Mouse (Mus musculus) layer of hippocampus, adult 18-20 months (tissue): Measurements from ENCODE around the gene Ldb1. TPM values are rescaled to one million over a fixed set of nuclear protein-coding genes. Genes with fewer than 3 reads are reported as not detected.
A peak's percentile ranks its signal among the peaks of the same experiment; 100 is the strongest.

ENCODE experiments used
- DNase-seq, 2 experiments: peaks; one replicate each; pipeline ENCODE4 v3.0.0; 2022; ENCODE audit warnings: low spot score in 2 of 2
- total RNA-seq, 2 experiments: library from RNA; stranded (reverse); gene quantifications; 2 replicates each; pipeline ENCODE4 v1.2.3; 2021

Gene Ldb1
- total RNA-seq, 2 experiments from 2014 or later = 122 to 123 TPM

GRCm38 (mm10) chr19:46045696-46046311, 790 bp upstream of the Ldb1 start:
- peak in 1 of 2 experiments; percentile 57 for DNase-seq

DNA sequence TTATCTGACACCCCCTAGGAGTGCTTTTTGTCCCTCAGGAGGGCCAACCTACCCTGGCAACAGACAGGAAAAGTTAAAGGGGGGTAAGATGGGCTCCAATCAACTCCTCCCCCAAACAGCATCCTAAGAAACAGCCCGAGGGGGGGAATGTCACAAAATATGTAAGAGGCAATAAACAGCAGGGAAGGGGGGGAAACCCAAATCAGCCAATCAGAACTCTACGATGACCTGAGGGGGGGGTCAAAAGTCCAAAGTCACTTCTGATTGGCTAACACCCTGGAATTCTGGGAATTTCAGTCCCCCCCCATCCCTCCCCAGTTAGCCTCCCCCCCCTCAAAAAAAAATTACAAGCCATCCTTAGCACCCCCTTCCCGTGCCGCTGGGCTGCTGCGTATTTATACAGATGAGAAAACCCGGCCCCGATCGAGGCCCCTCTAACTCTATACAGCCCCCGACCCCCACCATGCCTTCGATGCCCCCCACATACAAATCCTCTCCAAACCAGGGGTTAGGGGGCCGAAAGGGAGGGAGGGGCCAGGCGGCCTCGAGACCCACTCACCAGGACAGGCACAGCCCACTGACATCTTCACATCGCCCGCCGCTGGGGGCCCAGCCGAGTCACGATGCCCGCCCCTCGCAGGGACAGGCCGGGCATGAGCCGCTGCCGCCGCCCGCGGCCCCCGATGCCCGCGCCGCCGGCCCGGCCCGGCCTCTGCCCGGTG, 582 bp downstream of the Ldb1 start, which contains the start of gene Pprc1:
Gene Pprc1, plus strand, starts transcription at position 616 of the 722 bp plus-strand sequence.
- peak in 1 of 2 experiments; percentile 48 for DNase-seq

DNA sequence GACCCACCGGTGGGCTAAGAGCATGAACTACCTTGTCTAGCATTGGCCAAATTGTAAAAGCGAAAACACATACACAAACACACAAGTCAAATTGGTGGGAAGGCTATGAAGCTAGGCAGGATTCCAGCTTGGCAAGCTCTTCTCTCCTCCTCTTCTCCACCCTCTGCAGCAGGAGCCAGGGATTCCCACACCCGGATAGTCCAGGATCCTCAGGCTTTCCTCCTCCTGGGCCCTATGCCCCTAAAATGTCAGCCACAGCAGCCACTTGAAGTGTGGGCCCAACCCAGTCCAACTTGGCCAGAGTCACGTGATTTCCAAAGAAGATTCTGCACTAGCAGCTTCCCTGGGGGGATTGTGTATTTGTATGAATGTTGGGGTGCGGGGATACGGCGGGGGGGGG, 1.6 kb downstream of the Ldb1 start:
- DNase-seq = peak in 1 of 2 experiments; percentile 46

DNA sequence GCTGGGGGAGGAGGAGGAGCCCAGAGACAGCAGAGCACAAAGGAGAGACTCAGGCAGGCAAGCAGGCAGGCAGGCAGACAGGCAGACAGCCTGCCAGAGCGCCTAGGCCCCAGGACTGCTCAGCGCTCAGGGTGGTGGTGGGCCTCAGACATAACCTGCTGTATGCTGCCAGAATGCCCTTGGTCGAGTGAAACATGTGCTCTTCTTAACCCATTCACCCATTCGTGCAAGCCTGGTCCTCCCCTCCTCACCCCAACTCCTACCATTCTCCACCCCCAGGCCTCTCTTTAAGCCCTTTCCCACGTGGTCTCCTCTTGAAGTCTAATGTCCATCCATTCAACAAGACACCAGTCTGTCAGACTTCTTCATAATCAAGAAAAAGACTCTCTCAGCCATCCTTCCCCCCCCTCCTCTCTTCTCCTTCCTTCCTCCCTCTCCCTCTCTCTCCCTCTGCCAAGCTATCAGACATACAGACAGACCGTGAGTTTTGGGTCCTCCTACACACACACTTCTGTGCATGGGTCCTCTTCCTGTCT, 2.5 kb downstream of the Ldb1 start:
- DNase-seq = peak in 1 of 2 experiments; percentile 74

GRCm38 (mm10) chr19:46041933-46042475, 3.0 kb downstream of the Ldb1 start:
- DNase-seq = peak in 1 of 2 experiments; percentile 85

- DNase-seq = peak in 1 of 2 experiments; percentile 26
These were observed 3.6 kb downstream of the Ldb1 start for GRCm38 (mm10) chr19:46041299-46041932.

DNA sequence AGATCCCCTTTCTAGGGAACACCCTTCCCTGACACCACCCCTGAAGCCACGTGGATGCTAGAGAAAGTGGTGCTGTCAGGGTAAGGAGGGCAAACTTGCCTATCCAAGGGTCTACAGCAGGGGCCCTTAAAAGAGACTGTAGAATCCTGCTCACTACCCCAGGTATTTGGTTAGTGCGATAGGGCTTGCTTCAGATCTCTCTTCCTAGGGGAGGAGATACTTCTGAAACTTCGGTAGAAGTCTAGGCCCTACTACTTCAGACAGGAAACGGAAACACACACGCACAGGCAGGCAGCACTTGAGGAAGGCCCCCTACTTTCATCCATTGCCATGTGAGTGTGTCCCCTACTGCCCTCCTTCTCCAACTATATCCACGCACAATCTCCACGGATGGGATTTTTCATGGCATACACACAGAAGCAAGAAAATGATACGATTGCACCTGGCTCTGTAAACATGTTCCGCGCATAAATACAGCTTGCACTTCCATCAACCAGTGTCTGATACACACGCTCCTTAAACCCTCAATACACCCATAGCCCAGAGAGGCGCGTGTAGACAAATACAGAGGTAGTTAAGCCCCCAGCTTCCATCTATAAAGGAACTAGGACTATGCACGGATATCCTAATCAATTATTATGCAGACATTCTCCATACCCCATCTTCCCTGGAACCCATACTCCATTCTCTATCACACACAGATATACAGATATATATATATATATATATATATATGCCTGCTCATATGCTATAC, 4.7 kb downstream of the Ldb1 start:
- no peak for DNase-seq

DNA sequence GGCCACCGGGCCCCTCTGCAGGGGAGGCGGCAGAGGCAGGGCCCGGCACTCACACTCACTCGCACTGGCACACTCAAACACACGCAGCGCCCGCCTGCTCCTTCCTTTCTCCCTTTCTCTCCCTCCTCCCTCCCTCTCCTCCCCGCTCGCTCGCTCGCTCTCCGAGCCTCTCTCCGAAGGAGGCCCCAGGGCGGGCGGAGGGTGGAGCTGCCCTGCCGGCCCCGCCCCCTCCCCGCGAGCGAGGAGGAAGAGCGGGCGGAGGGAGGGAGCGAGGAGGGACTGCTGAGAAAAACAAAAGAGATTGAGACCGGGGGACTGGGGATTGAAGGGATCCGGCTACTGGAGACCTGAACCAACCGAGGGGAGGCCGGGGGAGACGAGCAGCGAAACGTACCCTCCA, 5.5 kb downstream of the Ldb1 start:
- peak; percentile 86 for DNase-seq

DNA sequence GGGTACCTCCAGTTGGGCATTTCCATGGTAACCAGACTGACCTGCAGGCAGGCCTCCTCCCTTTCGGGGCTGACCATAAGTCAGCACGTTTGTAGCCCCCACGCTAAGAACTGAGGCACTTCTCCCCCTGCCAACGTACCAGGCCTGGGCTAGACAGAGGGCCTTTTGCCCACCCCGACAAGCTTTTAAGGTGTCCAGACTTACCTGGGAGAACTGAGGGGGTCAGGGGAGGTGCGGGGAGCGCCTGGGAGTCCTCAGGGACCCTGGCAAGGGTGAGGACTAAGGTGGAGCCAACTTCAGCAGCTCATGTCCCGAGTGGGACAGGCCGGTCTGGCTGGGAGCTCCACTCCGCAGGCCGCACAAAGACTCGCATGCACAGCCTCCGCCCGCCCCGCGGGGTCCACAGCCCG, 6.2 kb downstream of the Ldb1 start:
- no peak for DNase-seq

DNA sequence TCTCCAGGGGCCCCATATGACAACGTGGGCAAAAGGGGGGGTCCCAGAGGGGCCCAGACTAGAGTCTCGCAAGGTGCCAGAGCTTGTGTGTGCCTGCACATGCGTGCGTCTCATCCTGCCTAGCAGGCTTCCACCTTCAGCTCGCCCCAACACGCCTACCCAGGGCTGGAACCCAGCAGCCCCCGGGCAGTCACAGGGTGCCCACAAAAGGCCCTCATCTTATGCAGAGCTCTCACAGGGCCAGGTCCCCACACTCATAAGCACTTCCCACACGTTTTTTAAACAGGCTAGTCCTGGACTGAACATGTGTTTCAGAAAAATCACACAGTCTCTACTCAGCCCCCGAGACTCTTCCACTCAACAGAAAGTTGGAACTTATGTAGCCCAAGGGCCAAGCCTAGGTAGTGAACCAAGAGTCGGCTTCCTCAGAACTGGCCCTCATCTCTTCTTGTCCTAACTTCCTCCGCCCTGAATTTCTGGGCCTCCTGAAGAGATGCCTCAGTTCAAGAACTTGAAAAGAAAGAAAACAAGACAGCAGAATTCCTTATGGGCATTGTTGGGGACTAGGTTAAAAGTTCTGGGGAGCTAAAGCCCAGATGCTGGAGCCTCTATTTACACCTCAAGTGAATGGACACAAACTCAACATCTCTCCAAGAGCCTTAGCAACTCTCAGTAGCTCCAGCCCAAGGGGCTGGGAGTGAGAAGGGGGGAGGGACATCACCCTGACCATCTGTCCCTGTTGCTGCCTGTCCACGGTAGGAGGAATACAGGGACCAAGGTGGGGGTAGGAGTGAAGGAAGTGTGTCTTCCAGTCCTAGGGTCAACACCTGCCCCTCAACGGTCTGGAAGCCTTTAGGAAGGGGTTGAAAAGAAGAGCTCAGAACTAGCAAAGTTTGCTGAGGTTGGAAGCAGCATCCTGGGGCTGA, 6.8 kb downstream of the Ldb1 start:
- no peak for DNase-seq

DNA sequence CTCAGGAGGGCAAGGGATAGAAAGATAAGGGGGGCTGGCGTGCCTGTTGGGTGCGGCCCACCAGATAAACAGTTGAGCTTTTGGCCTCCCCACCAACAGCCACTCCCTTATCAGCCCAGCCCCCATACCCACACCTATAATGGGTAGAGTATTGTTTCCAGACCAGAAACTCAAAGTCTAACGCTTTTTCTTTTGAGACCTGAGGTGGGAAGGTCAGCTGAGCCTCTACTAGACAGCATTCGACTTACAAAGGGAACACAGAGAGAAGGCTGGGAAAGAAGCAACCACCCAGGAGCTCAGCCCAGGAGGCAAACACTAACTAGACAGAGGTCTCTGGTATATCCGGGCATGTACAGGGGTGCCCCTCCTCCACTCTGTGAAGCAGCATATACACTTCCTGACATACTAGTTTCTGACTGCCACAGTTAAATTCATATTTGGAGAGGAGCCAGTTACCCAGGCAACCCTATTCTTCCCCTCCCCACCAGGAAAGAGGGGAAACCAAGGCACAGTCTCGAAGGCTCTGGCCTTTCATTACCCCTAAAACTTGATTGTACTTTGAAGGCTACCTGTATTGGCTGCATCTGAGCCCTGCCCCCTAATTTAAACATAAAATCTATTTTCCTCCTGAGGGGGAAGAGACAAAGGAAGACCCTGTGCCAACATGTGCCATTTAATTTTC, 7.6 kb downstream of the Ldb1 start:
- peak in 1 of 2 experiments; percentile 12 for DNase-seq

GRCm38 (mm10) chr19:46036477-46037242, 8.4 kb downstream of the Ldb1 start:
- no peak for DNase-seq

GRCm38 (mm10) chr19:46035971-46036370, 9.0 kb downstream of the Ldb1 start:
- no peak for DNase-seq

- DNase-seq = no peak
These were observed 11.1 kb downstream of the Ldb1 start for GRCm38 (mm10) chr19:46033911-46034310.

- peak; percentile 64 to 68 for DNase-seq
These were observed 12.1 kb downstream of the Ldb1 start for GRCm38 (mm10) chr19:46032731-46033510.

GRCm38 (mm10) chr19:46031689-46032432, 13.2 kb downstream of the Ldb1 start:
- no peak for DNase-seq
